Mouse (Mus musculus) kidney, adult 2 months (tissue): Measurements from ENCODE around the gene Iscu.

Experiments used
- CTCF ChIP-seq: fragments of 200-500 bp; conservative IDR thresholded peaks from 2 replicates; pipeline ENCODE4 v1.5.1; 2011; ENCODE audit warnings: low read depth, mild to moderate bottlenecking, control low read depth, low read length, moderate library complexity, mixed read lengths; ENCODE audit not compliant: insufficient read depth, insufficient read length
- POLR2A ChIP-seq: fragments of 200-500 bp; IDR thresholded peaks from one replicate; pipeline ENCODE4 v1.6.1; 2011; ENCODE audit warnings: low read depth, low read length, control low read depth

DNA sequence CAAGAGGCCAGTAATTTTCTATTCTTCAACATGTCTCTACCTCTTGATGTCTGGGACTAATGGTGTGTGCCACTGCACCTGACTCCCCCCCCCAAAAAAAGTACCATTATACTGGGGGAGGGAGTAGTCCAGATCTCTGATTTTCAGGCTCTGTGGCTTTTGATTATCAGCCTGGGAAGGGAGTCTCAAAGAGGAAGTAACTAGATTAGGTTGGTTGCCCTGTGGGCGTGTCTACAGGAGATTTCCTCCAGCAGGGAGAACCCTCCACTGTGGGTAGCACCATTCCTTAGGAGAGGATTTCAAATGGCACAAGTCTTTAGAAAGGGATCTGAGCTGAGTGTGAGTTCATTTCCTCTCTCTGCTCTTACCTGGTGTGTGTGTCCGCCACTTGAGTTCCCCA lies 40.1 kb downstream of the Iscu start:
- TF ChIP-seq POLR2A (no peak), CTCF (no peak)
